Mouse (Mus musculus): Measurements from ENCODE around the gene Gab1.

Gene Gab1

GRCm38 (mm10) chr8:80880196-80881106 lies at the start of gene Gab1:
Gene Gab1, minus strand, starts transcription at chr8:80880519.
- peak; percentile 2 for DNase-seq (ENCODE audit: low read depth, low spot score)

- DNase-seq (ENCODE audit: low read depth, low spot score), result no peak
These were observed 48.5 kb upstream of the Gab1 start for GRCm38 (mm10) chr8:80928770-80929169.

GRCm38 (mm10) chr8:80923794-80924316 lies 43.5 kb upstream of the Gab1 start:
- no peak for DNase-seq (ENCODE audit: low read depth, low spot score)

GRCm38 (mm10) chr8:80922642-80923041 lies 42.3 kb upstream of the Gab1 start:
- no peak for DNase-seq (ENCODE audit: low read depth, low spot score)

- DNase-seq (ENCODE audit: low read depth, low spot score), result no peak
These were observed 38.8 kb upstream of the Gab1 start for GRCm38 (mm10) chr8:80919130-80919529.

GRCm38 (mm10) chr8:80918531-80918930 lies 38.2 kb upstream of the Gab1 start:
- DNase-seq (ENCODE audit: low read depth, low spot score), result no peak

GRCm38 (mm10) chr8:80916463-80917235 lies 36.3 kb upstream of the Gab1 start:
- DNase-seq (ENCODE audit: low read depth, low spot score), result peak; percentile 18

- DNase-seq (ENCODE audit: low read depth, low spot score), result no peak
These were observed 32.9 kb upstream of the Gab1 start for GRCm38 (mm10) chr8:80913016-80913748.

GRCm38 (mm10) chr8:80911400-80911799 lies 31.1 kb upstream of the Gab1 start:
- no peak for DNase-seq (ENCODE audit: low read depth, low spot score)

GRCm38 (mm10) chr8:80908262-80908907 lies 28.1 kb upstream of the Gab1 start:
- no peak for DNase-seq (ENCODE audit: low read depth, low spot score)

GRCm38 (mm10) chr8:80902354-80902753 lies 22.0 kb upstream of the Gab1 start:
- no peak for DNase-seq (ENCODE audit: low read depth, low spot score)

GRCm38 (mm10) chr8:80899364-80899763 lies 19.0 kb upstream of the Gab1 start:
- no peak for DNase-seq (ENCODE audit: low read depth, low spot score)

- no peak for DNase-seq (ENCODE audit: low read depth, low spot score)
These were observed 15.7 kb upstream of the Gab1 start for GRCm38 (mm10) chr8:80896026-80896425.

- no peak for DNase-seq (ENCODE audit: low read depth, low spot score)
These were observed 15.1 kb upstream of the Gab1 start for GRCm38 (mm10) chr8:80895397-80895796.

- DNase-seq (ENCODE audit: low read depth, low spot score), result no peak
These were observed 14.2 kb upstream of the Gab1 start for GRCm38 (mm10) chr8:80894528-80894927.

- peak; percentile 2 for DNase-seq (ENCODE audit: low read depth, low spot score)
These were observed 708 bp downstream of the Gab1 start for GRCm38 (mm10) chr8:80879426-80880195.

- no peak for DNase-seq (ENCODE audit: low read depth, low spot score)
These were observed 1.4 kb downstream of the Gab1 start for GRCm38 (mm10) chr8:80878801-80879425.

GRCm38 (mm10) chr8:80878146-80878545 lies 2.2 kb downstream of the Gab1 start:
- no peak for DNase-seq (ENCODE audit: low read depth, low spot score)

GRCm38 (mm10) chr8:80875537-80875936 lies 4.8 kb downstream of the Gab1 start:
- DNase-seq (ENCODE audit: low read depth, low spot score), result no peak

Measured in CD4-positive, CD25-positive, alpha-beta regulatory T cell, adult 2 months (primary cell).